Mouse (Mus musculus) lung, embryonic 14.5 days (tissue): Measurements from ENCODE around the gene Rnf183. TPM values are rescaled to one million over a fixed set of nuclear protein-coding genes. Genes with fewer than 3 reads are reported as not detected.

ENCODE experiments used
- ATAC-seq: fragments of 200-750 bp; cut with Nextera tagmentation; 2 replicates; pipeline ENCODE4 v1.8.0; 2017; ENCODE audit warnings: mild to moderate bottlenecking, moderate TSS enrichment, moderate library complexity; ENCODE audit not compliant: insufficient read depth
- DNase-seq: peaks from one replicate; pipeline ENCODE4 v3.0.0-alpha.2; 2015
- H3K27ac ChIP-seq: fragments of 300-500 bp; sonication (generic); 2 replicates; pipeline ENCODE4 v1.5.1; 2014; ENCODE audit warnings: low read depth, mild to moderate bottlenecking, moderate library complexity
- H3K27me3 ChIP-seq: fragments of 300-500 bp; sonication (generic); 2 replicates; pipeline ENCODE4 v1.6.1; 2014; ENCODE audit warnings: low read length, control low read depth; ENCODE audit not compliant: insufficient read depth
- H3K36me3 ChIP-seq: fragments of 300-500 bp; sonication (generic); 2 replicates; pipeline ENCODE4 v1.6.1; 2014; ENCODE audit warnings: control low read depth; ENCODE audit not compliant: insufficient read depth
- H3K4me1 ChIP-seq: fragments of 300-500 bp; sonication (generic); 2 replicates; pipeline ENCODE4 v1.6.1; 2014; ENCODE audit warnings: antibody characterized with exemption, control low read depth; ENCODE audit not compliant: insufficient read depth
- H3K4me2 ChIP-seq: fragments of 300-500 bp; sonication (generic); 2 replicates; pipeline ENCODE4 v1.6.1; 2014; ENCODE audit warnings: mild to moderate bottlenecking
- H3K4me3 ChIP-seq: fragments of 300-500 bp; sonication (generic); 2 replicates; pipeline ENCODE4 v1.5.1; 2014; ENCODE audit warnings: low read depth, low read length
- H3K9ac ChIP-seq: fragments of 300-500 bp; sonication (generic); 2 replicates; pipeline ENCODE4 v1.6.1; 2014
- H3K9me3 ChIP-seq: fragments of 300-500 bp; sonication (generic); 2 replicates; pipeline ENCODE4 v1.6.1; 2016; ENCODE audit warnings: low read depth, low read length, control low read depth
- CTCF ChIP-seq: IDR thresholded peaks from 2 replicates; pipeline ENCODE4 v1.5.1; 2016; ENCODE audit warnings: antibody characterized with exemption, low read depth
- WGBS: fragments of 180-500 bp; shearing (Covaris S2); extraction: QIAGEN DNeasy Blood & Tissue Kit; methylation state at CpG from one replicate; pipeline ENCODE4 v1.1.7; 2014; 5-methylcytosine and 5-hydroxymethylcytosine counted together
- polyA plus RNA-seq: library from polyadenylated mRNA; unstranded; fragments of >200 nt; fragmentation: Nextera tagmentation; extraction: Ambion mirVana; gene quantifications from 2 replicates; pipeline ENCODE4 v1.2.1, GENCODE M21; 2014

The Rnf183 gene
- polyA plus RNA-seq, 1 experiment from 2014 or later, result not detected

DNA sequence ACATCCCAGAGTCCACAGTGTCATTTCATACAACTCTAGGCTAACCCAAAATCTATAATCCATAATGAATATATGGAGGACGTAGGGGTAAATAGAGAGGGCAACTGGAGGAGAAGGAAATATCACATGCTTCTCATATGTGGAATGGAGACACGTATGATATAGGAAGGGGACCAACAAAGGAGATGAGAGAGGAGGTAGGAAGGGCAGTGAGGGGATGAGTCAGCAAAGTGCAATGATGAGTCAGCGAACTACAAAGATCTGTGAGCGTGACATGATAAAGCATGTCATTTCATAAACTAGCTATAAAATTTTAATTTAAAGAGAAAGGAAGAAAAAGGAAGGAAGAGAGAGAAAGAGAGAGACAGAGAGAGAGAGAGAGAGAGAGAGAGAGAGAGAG, 3.5 kb downstream of the Rnf183 start:
- no peak overlapping the region for H3K4me2 ChIP-seq
- no peaks in the 10 kb centered on the region for H3K27me3 ChIP-seq
- 78% methylated on average over 4 of the region's 4 CpGs for WGBS
- H3K36me3 ChIP-seq, result no peaks in the 10 kb centered on the region
- DNase-seq (no peak), ATAC-seq (no peak)
- H3K4me1 ChIP-seq, result no peaks in the 10 kb centered on the region
- no peak overlapping the region for H3K27ac ChIP-seq
- no peaks in the 10 kb centered on the region for H3K9me3 ChIP-seq
- no peak overlapping the region for H3K4me3 ChIP-seq
- no peak overlapping the region for H3K9ac ChIP-seq
- TF ChIP-seq CTCF, result no peak

DNA sequence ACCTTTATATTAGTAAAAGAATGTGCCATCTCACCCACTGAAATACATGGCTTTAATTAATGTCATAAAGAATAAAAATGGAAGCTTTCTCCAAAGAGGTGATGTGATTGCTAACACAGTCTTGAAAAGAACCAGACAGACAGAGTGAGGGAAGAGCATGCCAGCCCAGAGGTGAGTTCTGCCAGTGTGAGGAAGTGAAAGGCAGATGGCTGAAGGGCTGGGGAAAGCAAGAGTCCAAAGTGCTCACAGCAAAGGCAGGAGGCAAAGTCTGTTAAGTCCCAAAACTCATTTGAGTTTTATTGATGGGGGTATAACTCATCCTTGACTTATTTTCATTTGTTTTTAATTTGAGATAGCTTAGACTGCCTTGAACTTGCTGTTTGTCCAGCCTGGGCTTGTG, 4.4 kb downstream of the Rnf183 start:
- Histone ChIP-seq H3K9ac (no peak overlapping the region), H3K4me2 (no peak overlapping the region), H3K27me3 (no peaks in the 10 kb centered on the region), H3K9me3 (no peaks in the 10 kb centered on the region), H3K4me3 (no peak overlapping the region), H3K4me1 (no peaks in the 10 kb centered on the region), H3K36me3 (peaks cover 3% of the 10 kb centered on the region; the same call in 1 of the 2 replicates), H3K27ac (no peak overlapping the region)
- no peak for TF ChIP-seq CTCF
- ATAC-seq, result no peak
- DNase-seq, result no peak

DNA sequence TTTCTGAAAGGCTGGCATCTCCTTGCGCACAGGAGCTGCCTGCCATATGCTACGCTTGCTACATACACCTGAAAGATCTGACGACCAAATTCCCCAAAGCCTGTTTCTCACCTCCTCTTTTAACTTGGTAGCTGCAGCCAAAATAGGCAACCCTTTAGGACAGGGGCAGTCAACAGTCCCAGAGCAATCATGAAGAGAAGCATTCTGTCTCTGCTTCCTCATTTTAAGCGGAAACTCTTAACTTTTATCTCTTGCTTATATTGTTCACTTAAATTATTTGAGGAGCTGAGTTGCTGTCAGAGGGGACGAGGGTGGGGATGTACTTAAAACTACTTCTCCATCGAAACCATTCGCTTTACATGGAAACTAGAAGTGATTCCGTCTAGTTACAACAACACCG, 5.4 kb downstream of the Rnf183 start:
- Histone ChIP-seq H3K4me3 (no peak overlapping the region), H3K27ac (no peak overlapping the region), H3K27me3 (no peaks in the 10 kb centered on the region), H3K4me2 (no peak overlapping the region), H3K36me3 (peaks cover 13% of the 10 kb centered on the region), H3K9me3 (no peaks in the 10 kb centered on the region), H3K9ac (no peak overlapping the region), H3K4me1 (no peaks in the 10 kb centered on the region)
- no peak for TF ChIP-seq CTCF
- ATAC-seq, result no peak
- DNase-seq, result no peak
- WGBS, result 79% methylated on average over 9 of the region's 9 CpGs

DNA sequence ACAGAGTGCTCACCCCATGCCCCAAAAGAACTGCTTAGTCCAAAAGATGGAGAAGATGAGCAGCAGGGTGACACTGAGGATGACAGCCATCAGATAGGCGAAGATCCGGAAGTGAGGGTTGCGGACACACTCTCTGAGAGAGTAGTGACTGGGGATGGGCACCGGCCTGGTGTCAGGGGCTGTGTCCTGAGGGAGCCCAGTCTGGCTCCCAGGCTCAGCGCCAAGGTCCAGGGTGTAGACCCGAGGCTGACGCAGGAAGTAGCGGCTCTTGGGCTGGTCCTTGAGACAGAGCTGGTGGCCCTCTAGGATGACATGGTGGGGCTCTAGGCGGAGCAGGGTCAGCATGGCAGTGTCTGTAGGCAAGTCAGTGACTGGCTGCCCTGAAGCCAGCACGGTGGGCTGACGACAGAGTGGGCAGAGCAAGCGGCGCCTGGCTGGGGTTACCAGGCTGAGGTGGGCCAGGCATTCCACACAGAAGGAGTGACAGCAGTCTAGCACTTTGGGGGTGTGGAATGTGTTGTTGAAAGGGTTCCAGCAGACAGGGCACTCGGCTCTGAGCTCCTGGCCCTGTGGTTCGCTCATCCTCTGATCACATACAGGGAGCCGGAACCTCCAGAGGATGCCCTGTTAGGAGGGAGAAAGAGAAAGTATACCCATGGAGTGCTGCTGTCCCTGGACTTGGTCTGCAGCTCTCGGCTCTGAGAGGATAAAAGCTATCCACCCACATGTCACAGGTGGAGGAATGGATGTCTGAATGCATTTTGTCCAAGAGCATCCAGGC, 6.9 kb downstream of the Rnf183 start:
- H3K4me1 ChIP-seq, result no peaks in the 10 kb centered on the region
- no peak overlapping the region for H3K9ac ChIP-seq
- TF ChIP-seq CTCF, result no peak
- no peaks in the 10 kb centered on the region for H3K27me3 ChIP-seq
- no peak overlapping the region for H3K4me2 ChIP-seq
- 58% methylated on average over 17 of the region's 17 CpGs for WGBS
- H3K36me3 ChIP-seq, result peaks cover 26% of the 10 kb centered on the region
- ATAC-seq, result peak; percentile 28; the same call in 1 of the 2 replicates
- no peak overlapping the region for H3K4me3 ChIP-seq
- no peak for DNase-seq
- no peak overlapping the region for H3K27ac ChIP-seq
- no peaks in the 10 kb centered on the region for H3K9me3 ChIP-seq

DNA sequence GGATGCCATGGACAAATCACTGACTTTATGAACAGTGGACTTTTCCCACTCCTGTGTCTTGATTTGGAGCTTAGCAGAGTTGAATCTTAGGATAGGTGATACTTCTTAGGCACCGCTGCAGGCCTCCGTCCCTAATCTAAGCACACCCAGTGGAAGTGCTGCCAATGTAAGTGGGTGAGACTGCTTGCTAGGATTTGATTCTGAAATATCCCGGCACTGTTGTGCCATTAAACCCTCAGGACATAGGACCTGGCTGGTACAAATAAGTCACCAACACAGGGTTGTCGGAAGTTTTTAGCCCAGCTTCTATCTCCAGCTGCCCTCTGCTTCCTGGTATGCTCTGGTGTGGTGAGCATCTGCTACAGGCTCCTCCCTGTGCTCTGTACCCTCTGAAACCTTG, 9.2 kb downstream of the Rnf183 start:
- H3K4me1 ChIP-seq, result no peaks in the 10 kb centered on the region
- no peak for ATAC-seq
- WGBS, result 91% methylated on average over 4 of the region's 4 CpGs
- no peaks in the 10 kb centered on the region for H3K27me3 ChIP-seq
- TF ChIP-seq CTCF, result no peak
- no peak overlapping the region for H3K4me3 ChIP-seq
- no peaks in the 10 kb centered on the region for H3K9me3 ChIP-seq
- no peak for DNase-seq
- no peak overlapping the region for H3K4me2 ChIP-seq
- no peak overlapping the region for H3K9ac ChIP-seq
- H3K36me3 ChIP-seq, result peaks cover 49% of the 10 kb centered on the region
- H3K27ac ChIP-seq, result no peak overlapping the region

DNA sequence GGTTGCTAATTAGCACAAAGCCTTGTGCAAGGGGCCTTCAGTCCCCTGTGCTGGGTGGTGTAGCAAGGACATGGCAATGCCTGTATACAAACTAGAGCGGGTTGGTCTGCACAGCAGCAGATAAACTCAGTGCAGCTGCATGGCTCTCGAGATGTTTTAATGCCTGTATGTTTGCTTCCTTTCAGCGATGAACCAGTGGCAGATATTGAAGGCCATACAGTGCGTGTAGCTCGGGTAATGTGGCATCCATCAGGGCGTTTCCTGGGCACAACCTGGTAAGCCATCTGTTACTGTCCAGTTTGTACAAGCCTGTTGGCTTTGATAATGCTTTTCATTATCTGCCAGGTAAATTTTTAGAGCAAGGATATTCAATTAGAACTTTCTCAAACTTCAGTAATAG, 16.0 kb downstream of the Rnf183 start:
- Histone ChIP-seq H3K4me1 (no peaks in the 10 kb centered on the region), H3K36me3 (peaks cover 100% of the 10 kb centered on the region), H3K27ac (no peak overlapping the region), H3K4me3 (no peak overlapping the region), H3K4me2 (no peak overlapping the region), H3K9me3 (no peaks in the 10 kb centered on the region), H3K9ac (no peak overlapping the region), H3K27me3 (no peaks in the 10 kb centered on the region)
- TF ChIP-seq CTCF, result no peak
- no peak for DNase-seq
- WGBS, result 94% methylated on average over 6 of the region's 6 CpGs
- no peak for ATAC-seq

DNA sequence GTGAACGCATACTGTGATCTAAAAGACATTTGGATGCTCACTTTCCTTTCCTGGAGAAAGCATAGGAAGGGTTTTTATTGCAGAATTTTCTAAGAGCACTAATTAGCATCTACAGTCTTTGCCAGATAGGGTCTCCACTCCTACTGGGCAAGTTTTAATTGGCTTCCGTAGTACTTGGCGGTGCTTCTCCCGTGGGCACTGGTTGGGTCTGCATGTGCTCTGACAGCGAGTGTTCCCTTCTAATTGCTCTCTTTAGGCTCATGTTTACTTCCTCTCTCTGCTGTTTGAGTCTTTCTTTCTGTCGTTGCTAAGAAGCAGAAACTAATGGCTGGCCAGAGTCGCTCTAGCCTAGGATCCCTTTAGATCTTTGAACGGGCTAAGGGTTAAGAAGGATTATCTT, 16.6 kb downstream of the Rnf183 start:
- H3K9ac ChIP-seq, result no peak overlapping the region
- no peaks in the 10 kb centered on the region for H3K27me3 ChIP-seq
- H3K4me3 ChIP-seq, result no peak overlapping the region
- H3K9me3 ChIP-seq, result no peaks in the 10 kb centered on the region
- no peak for ATAC-seq
- TF ChIP-seq CTCF, result no peak
- H3K27ac ChIP-seq, result no peak overlapping the region
- WGBS, result 88% methylated on average over 8 of the region's 8 CpGs
- no peak for DNase-seq
- no peaks in the 10 kb centered on the region for H3K4me1 ChIP-seq
- no peak overlapping the region for H3K4me2 ChIP-seq
- peaks cover 100% of the 10 kb centered on the region for H3K36me3 ChIP-seq

DNA sequence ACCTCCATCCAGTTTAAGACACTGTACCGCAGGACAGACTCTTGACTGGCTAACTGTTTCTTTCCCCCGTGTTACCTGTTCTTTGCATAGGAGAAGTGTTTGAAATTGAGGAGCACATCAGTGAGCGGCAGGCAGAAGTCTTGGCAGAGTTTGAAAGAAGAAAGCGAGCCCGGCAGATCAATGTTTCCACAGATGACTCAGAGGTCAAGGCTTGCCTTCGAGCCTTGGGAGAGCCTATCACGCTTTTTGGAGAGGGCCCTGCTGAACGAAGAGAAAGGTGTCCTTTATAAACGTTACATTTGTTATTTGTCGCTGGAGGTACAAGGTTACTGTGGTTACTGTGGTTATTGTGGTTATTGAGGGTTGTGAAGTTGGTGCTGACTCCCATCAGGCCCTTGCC, 23.4 kb downstream of the Rnf183 start:
- no peak overlapping the region for H3K9ac ChIP-seq
- DNase-seq (no peak), ATAC-seq (no peak)
- H3K27me3 ChIP-seq, result no peaks in the 10 kb centered on the region
- no peaks in the 10 kb centered on the region for H3K9me3 ChIP-seq
- H3K4me1 ChIP-seq, result peaks cover 9% of the 10 kb centered on the region
- H3K4me2 ChIP-seq, result no peak overlapping the region
- no peak overlapping the region for H3K4me3 ChIP-seq
- no peak overlapping the region for H3K27ac ChIP-seq
- 91% methylated on average over 10 of the region's 10 CpGs for WGBS
- H3K36me3 ChIP-seq, result peaks cover 58% of the 10 kb centered on the region
- no peak for TF ChIP-seq CTCF
